Mouse (Mus musculus) bone marrow, adult 2 months (tissue): ENCODE measurements around the gene Cep83. TPM values are rescaled to one million over a fixed set of nuclear protein-coding genes. Genes with fewer than 3 reads are reported as not detected.

ENCODE experiments used
- H3K27ac ChIP-seq: fragments of 200-500 bp; 2 replicates; pipeline ENCODE4 v1.5.1; 2012; ENCODE audit warnings: low read depth, mild to moderate bottlenecking, control low read depth, inconsistent platforms, low read length; ENCODE audit not compliant: control insufficient read depth, poor library complexity, insufficient read depth
- H3K4me1 ChIP-seq: fragments of 200-500 bp; 2 replicates; pipeline ENCODE4 v1.6.1; 2011; ENCODE audit warnings: low read length; ENCODE audit not compliant: control insufficient read depth, insufficient read depth
- H3K4me3 ChIP-seq: fragments of 200-500 bp; replicated peaks from 2 replicates; pipeline ENCODE3; 2011; ENCODE audit warnings: mild to moderate bottlenecking, low read depth, low read length, control low read depth; ENCODE audit not compliant: control insufficient read depth
- CTCF ChIP-seq: fragments of 200-500 bp; IDR thresholded peaks from 2 replicates; pipeline ENCODE4 v1.5.1; 2011; ENCODE audit warnings: low read length, control low read depth; ENCODE audit not compliant: control insufficient read depth, insufficient read depth
- POLR2A ChIP-seq: fragments of 200-500 bp; IDR thresholded peaks from 2 replicates; pipeline ENCODE4 v1.6.1; 2011; ENCODE audit warnings: low read depth, mild to moderate bottlenecking, control low read depth, low read length, borderline replicate concordance; ENCODE audit not compliant: control insufficient read depth
- WGBS: fragments of 180-500 bp; shearing (Covaris S2); methylation state at CpG from one replicate; pipeline ENCODE4 v1.1.7; 2018; 5-methylcytosine and 5-hydroxymethylcytosine counted together
- polyA plus RNA-seq: library from polyadenylated mRNA; stranded (reverse); fragments of >200 nt; gene quantifications from 2 replicates; pipeline ENCODE4 v1.2.4, GENCODE M21; 2011; ENCODE audit warnings: low replicate concordance; ENCODE audit not compliant: missing spikeins, insufficient read depth, insufficient read length

The Cep83 gene
- polyA plus RNA-seq, 1 experiment, result 15.5 TPM

DNA sequence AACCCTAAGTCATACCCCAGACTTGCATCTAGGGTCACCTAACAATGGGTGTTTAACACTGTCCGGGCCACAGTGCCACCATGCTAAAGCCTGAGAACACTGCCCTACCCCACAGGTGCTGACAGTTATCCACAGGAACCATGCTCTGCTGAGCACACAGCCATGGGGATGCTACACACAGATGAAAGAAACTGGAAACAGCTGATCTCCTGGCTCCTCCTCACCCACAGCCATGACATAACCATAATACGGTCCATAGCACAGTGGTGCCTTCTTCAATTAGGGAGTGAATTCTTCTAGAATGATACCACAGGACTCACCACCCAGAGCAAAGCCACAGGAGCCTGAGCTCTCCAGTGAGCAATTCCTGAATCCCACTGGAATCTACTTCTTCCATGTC is 137.5 kb downstream of the Cep83 start:
- Histone ChIP-seq H3K4me1 (peaks cover 3% of the 10 kb centered on the region), H3K27ac (no peak overlapping the region), H3K4me3 (no peak overlapping the region)
- no peak for TF ChIP-seq POLR2A
- TF ChIP-seq CTCF, result no peak
- WGBS, result 78% methylated on average over 2 of the region's 2 CpGs

DNA sequence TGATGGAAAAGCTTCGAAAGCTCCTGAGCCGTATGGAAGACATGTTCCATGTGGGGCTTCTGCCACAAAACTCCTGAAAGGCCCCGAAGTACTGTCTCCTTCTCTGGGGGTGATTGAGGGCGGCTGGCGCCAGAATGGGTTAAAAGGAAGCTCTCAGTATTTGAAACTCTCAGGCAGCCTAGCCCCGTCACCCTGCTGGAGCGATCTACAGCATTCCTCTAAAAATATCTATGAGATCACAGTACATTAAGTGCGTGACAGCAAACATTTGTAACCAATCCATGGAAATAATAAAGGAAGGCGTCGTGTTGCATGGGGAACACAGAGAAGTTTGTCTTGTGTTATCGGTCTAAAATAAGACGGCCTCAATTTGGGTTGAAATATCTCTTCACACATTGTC is 138.0 kb downstream of the Cep83 start:
- WGBS, result 91% methylated on average over 12 of the region's 12 CpGs
- Histone ChIP-seq H3K4me1 (peaks cover 3% of the 10 kb centered on the region), H3K27ac (no peak overlapping the region), H3K4me3 (no peak overlapping the region)
- TF ChIP-seq POLR2A, result no peak
- TF ChIP-seq CTCF, result no peak

DNA sequence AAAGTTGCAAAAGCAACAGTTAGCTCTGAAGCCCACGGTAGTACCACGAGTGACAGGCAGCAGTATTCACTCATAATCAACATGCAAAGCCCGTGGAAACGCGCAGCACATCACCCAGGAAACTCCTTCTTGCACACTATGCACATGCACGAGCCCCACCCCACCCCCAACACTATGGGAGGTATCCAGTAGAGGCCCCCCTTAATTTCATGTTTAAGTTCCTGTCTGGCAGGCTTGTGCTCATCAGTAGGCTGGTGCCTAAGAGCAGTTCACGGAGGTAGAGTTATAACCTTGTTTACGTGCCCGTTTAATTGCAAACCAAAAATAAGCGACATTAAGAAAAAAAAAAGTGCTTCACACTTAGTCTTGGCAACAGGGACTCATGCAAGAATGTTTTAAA is 138.9 kb downstream of the Cep83 start:
- TF ChIP-seq CTCF (no peak), POLR2A (no peak)
- Histone ChIP-seq H3K4me3 (no peak overlapping the region), H3K4me1 (peaks cover 3% of the 10 kb centered on the region), H3K27ac (peak overlapping the region; percentile 97)
- WGBS, result 75% methylated on average over 10 of the region's 10 CpGs

DNA sequence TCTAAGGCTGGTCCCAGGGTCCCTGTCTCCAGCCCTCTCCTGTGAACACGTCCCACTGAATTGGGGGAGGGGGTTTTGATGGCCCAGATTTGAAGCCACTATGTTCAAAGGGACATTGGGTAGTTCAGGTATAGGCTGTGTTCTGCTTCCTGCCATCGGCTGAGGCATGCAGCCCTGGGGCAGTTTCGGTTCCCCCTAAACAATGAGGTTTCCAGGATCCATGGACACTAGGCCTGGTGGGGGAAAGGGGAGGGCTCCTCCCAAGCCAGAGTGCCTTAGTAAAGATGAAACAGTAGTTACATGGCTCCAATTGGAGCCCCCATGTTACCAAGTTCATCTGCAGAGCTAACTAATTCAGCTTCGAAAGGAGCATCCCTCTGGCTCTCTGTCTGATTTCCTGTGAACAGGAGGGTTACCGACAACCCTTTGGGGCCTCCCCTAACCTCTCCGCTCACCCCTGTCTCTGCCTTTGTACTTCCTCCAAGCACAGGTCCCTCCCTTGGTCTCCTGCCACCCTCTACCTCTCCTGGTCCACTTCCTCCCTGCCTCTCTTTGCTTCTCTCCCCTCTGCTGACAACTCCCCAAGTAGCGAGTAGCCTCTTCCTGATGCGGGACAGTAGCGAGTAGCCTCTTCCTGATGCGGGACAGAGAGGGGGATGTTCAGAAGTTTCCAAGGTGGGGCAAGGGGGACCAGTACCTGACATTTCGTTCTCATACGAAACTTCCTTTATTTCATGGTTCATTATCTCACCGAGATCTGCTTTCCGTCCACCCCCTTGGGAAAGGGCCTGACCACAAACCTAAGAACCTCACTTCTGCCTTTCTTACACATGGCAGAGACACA is 139.7 kb downstream of the Cep83 start:
- 18% methylated on average over 14 of the region's 14 CpGs for WGBS
- no peak for TF ChIP-seq CTCF
- no peak for TF ChIP-seq POLR2A
- Histone ChIP-seq H3K27ac (peak overlapping the region; percentile 97), H3K4me1 (peaks cover 3% of the 10 kb centered on the region), H3K4me3 (peak overlapping the region; percentile 38)

DNA sequence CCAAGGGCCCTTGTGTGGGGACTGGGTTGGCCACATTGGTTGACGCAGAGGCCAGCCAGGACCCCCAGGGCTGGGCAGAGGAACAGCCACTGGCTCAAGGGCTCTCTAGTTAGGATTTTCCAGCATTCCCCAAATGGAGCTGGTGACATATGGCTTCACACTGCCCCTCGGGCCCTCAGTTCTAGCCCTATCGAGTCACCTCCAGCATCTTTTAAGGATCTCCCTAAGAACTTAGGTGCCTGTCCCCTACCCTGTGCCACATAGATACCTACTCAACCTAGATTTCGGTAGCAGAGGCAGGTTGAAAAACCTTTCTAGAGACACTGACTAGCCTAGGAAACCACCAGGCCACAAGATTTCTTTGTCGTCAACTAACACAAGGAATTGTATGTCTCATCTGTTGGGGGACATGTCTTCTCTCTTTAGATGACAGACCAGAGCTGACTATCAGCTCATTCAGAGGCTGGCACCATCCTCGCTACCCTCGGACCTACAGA is 140.3 kb downstream of the Cep83 start:
- Histone ChIP-seq H3K4me3 (no peak overlapping the region), H3K27ac (peak overlapping the region; percentile 97)
- WGBS, result 40% methylated on average over 7 of the region's 7 CpGs

DNA sequence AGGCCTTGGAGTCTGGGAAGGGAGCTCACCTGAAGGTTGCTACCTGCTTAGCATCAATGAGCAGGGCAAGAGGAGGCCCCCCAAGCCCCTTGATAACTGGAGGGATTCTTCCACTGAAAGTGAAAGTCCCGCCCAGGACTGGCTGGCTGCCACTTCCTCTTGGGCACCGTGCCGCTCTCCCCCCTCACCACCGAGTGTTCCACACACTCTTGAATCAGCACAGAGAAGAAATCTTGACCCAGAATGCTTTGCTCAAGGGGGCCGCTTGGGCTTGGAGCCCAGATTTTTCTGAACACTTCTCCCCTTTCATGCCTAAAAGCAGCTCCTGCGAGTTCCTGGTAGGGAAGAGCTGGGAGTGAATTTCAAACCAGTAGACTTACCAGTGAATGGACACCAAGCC is 141.0 kb downstream of the Cep83 start:
- TF ChIP-seq POLR2A, result no peak
- TF ChIP-seq CTCF, result no peak
- H3K4me3 ChIP-seq, result peak overlapping the region; percentile 55
- under 1% methylated on average over 6 of the region's 6 CpGs for WGBS
- peak overlapping the region; percentile 97 for H3K27ac ChIP-seq
- peaks cover 3% of the 10 kb centered on the region for H3K4me1 ChIP-seq

More for the DNA sequence above, 140.3 kb downstream of the Cep83 start:
- no peak for TF ChIP-seq CTCF
- peak; percentile 22; the same call in 1 of the 2 replicates for TF ChIP-seq POLR2A
- H3K4me1 ChIP-seq, result peaks cover 3% of the 10 kb centered on the region

DNA sequence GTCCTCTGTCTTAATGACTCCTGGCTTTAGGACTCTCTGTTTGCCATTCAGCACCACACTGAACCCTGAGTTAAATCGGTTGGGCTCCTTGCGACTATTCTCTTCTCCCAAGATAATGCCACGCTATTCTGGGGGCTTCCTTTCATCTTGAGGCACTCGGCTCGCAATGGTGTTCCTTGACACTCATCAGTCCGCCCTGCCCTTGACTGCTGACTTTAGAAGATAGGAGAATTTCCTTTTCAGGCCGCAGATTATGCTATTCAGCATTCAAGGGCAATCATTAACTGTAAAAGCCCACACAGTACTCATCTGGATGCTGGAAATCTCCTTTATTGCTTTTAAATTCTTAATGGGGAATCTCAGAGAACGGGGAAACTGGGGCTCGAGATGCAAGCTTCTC is 147.4 kb downstream of the Cep83 start:
- H3K4me3 ChIP-seq, result no peak overlapping the region
- H3K27ac ChIP-seq, result no peak overlapping the region
- TF ChIP-seq CTCF, result no peak
- TF ChIP-seq POLR2A, result no peak
- 91% methylated on average over 9 of the region's 9 CpGs for WGBS
- H3K4me1 ChIP-seq, result no peaks in the 10 kb centered on the region
